Mouse (Mus musculus) activated CD4-positive, CD25-positive, alpha-beta regulatory T cell, adult 9 weeks (primary cell): ENCODE data around the gene Rab15. TPM values are rescaled to one million over a fixed set of nuclear protein-coding genes. Genes with fewer than 3 reads are reported as not detected.

Source experiments
- polyA plus RNA-seq: library from polyadenylated mRNA; unstranded; fragments of 100-300 nt; shearing (Covaris generic); gene quantifications from one replicate; pipeline ENCODE4 v1.2.1, GENCODE M21; 2017

The Rab15 gene
- polyA plus RNA-seq: not detected

DNA sequence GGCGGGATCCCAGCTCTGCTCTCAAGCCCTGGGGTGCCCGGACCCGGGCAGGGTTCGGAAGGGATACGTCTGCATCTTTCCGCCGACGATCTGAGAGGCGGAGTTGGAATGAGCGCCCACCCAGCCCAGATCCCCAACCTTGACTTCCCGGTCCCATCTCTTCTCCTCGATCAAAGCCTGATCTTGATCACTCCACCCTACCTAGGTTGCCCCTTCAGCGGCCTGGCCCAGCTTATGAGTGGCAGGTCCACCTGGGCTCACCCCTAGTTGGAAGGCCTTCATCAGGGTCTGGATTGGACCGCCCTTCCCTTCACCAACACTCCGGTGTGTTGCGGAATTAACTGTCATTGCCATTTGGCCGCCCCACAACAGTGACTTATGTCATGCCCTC lies at the start of gene Rab15:
Rab15 (minus strand) TSS at position 258 of the 391 bp plus-strand sequence.

DNA sequence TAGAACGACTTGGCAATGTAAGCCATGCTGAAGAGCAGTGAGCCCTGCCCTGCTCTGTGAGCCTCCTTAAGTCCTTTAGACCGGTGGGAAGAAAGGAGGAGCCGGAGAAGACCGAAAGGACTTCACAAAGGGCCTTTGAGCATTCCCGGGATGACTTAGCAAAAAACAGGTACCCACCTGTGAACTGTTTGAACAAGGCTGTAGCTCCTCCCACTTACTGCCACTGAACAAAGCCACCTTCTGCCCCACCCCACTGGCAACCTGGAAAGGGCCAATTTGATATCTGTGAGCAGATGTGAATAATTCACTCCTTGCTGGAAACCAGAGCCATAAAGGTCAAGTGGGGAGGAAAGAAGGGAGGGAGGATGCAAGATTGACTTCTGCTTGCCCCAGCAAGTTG lies 27.4 kb downstream of the Rab15 start, which contains the start of gene Gpx2:
Gpx2 (minus strand) TSS at position 205 of the 400 bp plus-strand sequence.

DNA sequence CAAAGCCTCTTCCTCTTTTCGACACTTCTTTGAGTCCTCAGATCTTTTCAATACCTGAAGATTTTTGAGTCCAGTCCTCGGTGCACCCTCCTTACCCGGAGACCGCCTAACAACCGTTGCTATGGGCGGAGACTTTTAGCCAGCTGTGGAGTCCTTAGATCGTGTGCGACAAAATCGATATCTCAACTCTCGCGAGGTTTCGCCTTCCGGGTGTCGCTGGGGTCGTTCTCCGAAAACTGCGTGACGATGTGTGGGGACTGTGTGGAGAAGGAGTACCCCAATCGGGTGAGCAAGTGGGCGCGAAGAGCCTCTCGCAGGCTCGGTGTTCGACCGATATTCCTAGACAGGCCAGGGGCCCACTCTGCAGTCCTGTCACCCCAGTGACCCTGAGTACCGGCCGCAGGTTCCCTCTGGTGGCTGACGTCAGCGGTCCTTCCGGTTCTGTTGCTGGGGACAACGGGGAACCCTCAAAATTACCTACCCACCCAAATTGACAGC lies 57.3 kb downstream of the Rab15 start, which contains the start of the genes Churc1 and Fntb:
Churc1 (plus strand) TSS at position 185 of the 498 bp plus-strand sequence.
Fntb (plus strand) TSS at position 236 of the 498 bp plus-strand sequence.

Other genes starting within 250 kb of the Rab15 start
- gene Sptb, start 112.4 kb downstream of the Rab15 start, polyA plus RNA-seq: 1.3 TPM
- gene Churc1, start 57.4 kb downstream of the Rab15 start, polyA plus RNA-seq: 169 TPM
- gene Fntb, start 57.3 kb downstream of the Rab15 start, polyA plus RNA-seq: 18.0 TPM
- not detected for gene Gpx2, start 27.4 kb downstream of the Rab15 start, polyA plus RNA-seq
- gene Max, start 139.3 kb upstream of the Rab15 start, polyA plus RNA-seq: 196 TPM